Mouse (Mus musculus) hindbrain, embryonic 10.5 days (tissue): Measurements from ENCODE around the gene Rpp21. TPM values are rescaled to one million over a fixed set of nuclear protein-coding genes. Genes with fewer than 3 reads are reported as not detected.
"Not testable (repeated sequence)": the region's sequence is repeated elsewhere in the genome, so short reads cannot be mapped to it uniquely, and the experiment has no call there.

Source experiments
- DNase-seq: peaks from one replicate; pipeline ENCODE4 v3.0.0-alpha.2; 2017; ENCODE audit warnings: low spot score
- H3K27ac ChIP-seq: fragments of 300-500 bp; sonication (generic); 2 replicates; pipeline ENCODE4 v1.5.1; 2016; ENCODE audit warnings: mild to moderate bottlenecking, moderate library complexity
- H3K27me3 ChIP-seq: fragments of 300-500 bp; sonication (generic); 2 replicates; pipeline ENCODE4 v1.6.1; 2016; ENCODE audit warnings: mild to moderate bottlenecking; ENCODE audit not compliant: poor library complexity, insufficient read depth, severe bottlenecking
- H3K36me3 ChIP-seq: fragments of 300-500 bp; sonication (generic); 2 replicates; pipeline ENCODE4 v1.6.1; 2016; ENCODE audit warnings: mild to moderate bottlenecking, moderate library complexity
- H3K4me1 ChIP-seq: fragments of 300-500 bp; sonication (generic); replicated peaks from 2 replicates; pipeline ENCODE4 v1.6.1; 2016; ENCODE audit warnings: mild to moderate bottlenecking
- H3K4me3 ChIP-seq: fragments of 300-500 bp; sonication (generic); 2 replicates; pipeline ENCODE4 v1.5.1; 2016; ENCODE audit warnings: mild to moderate bottlenecking, moderate library complexity
- H3K9me3 ChIP-seq: fragments of 300-500 bp; sonication (generic); 2 replicates; pipeline ENCODE4 v1.6.1; 2016; ENCODE audit warnings: mild to moderate bottlenecking, moderate library complexity
- WGBS: fragments of 180-500 bp; shearing (Covaris S2); methylation state at CpG from one replicate; pipeline ENCODE4 v1.1.7; 2016; 5-methylcytosine and 5-hydroxymethylcytosine counted together
- polyA plus RNA-seq: library from polyadenylated mRNA; unstranded; fragments of >200 nt; fragmentation: Nextera tagmentation; extraction: Ambion mirVana; gene quantifications from 2 replicates; pipeline ENCODE4 v1.2.1, GENCODE M21; 2016

The Rpp21 gene
- polyA plus RNA-seq, 1 experiment from 2014 or later: 110 TPM

DNA sequence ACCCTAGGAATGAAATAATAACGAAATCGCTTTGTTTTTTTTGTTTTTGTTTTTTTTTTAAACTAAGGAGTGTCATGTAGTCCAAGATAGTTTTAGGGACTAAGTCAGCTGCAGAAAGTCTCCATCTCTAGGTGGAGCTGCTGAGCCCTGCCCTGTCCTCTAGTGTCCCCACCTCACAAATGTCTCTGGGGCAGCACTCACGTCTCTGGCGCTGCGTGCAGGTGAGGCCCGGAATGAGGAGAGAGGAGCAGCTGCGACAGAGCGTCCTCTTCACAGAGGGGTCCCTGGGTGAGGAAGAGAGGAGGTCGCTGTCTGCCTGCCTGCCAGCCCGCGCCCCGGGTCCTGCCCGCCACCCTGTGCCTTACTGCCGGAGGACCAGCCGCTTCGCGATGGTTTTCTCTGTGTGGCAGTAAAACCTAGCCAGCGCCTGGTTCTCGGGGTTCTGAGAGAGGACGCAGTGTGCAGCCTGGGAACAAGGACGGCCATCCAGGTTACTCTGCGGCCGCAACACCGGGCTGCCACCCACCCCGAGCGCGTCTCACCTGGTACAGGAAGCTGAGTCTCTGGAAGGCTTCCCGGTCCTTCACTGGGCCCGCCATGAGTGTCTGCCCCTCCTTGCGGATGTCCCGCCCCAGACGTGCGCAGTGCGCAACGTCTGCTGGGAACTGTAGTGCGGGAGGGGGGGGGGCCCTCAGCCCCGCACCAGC lies 475 bp downstream of the Rpp21 start:
- Histone ChIP-seq H3K27ac (peak overlapping the region; percentile 91), H3K4me1 (peaks cover 17% of the 10 kb centered on the region), H3K27me3 (peaks cover 10% of the 10 kb centered on the region), H3K4me3 (peak overlapping the region; percentile 84), H3K36me3 (peaks cover 47% of the 10 kb centered on the region), H3K9me3 (no peaks in the 10 kb centered on the region)
- WGBS: under 1% methylated on average over 37 of the region's 37 CpGs
- peak; percentile 77 for DNase-seq

DNA sequence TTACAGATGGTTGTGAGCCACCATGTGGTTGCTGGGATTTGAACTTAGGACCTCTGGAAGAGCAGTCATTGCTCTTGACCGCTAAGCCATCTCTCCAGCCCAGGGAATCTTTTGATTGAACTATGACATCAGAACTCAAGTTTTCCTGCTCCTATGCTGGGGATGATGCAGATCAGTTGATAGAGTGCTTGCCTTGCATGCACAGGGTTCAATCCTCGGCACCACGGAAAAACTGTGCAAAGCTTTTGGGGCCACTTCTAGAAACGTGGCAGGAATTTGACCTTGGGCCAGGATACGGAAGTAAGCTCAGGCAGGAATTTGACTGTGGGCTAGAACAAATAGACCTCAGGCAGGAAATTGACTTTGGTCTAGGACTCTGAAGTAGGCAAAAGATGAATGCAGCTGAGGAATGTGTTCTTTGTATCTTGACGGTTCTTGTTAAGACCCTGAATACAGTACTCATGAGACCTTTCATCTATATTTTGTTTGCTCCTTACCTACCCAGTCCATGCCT lies 4.7 kb downstream of the Rpp21 start:
- H3K4me3 ChIP-seq: no peak overlapping the region

DNA sequence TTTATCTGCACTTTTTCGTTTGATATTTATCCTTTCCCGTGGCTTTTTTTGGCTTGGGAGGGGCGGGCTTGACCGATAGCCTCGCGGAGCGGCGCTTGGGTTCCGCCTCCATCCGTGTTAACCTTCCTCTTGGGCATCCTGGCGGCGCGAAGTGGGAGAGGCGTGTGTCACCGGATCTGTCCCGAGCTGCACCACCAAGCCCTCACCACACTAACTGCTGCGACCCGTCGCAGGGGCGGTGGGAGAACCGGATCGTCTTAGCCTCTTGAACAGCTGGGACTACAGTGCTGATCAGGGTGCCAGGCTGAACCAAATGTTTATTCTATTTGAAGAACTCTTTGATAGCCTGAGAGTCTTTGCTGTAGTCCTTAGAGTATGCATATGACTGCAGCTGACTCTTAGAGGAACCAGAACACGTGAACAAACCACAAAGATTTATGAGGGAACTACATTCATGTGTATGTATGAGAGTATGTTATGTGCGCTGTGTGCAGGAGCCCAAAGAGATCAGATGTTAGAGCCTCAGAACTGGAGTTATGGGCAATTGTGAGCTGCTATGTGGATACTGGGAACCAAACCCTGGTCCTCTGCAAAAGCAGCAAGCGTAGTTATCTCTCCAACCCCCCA lies 5.5 kb downstream of the Rpp21 start:
- peaks cover 53% of the 10 kb centered on the region for H3K27me3 ChIP-seq
- peak overlapping the region; percentile 40 for H3K4me3 ChIP-seq
- H3K36me3 ChIP-seq: peaks cover 6% of the 10 kb centered on the region; the same call in 1 of the 2 replicates
- H3K9me3 ChIP-seq: no peaks in the 10 kb centered on the region
- peak; percentile 44 for DNase-seq
- peaks cover 18% of the 10 kb centered on the region for H3K4me1 ChIP-seq
- H3K27ac ChIP-seq: no peak overlapping the region
- WGBS: 12% methylated on average over 25 of the region's 25 CpGs

More for the DNA sequence above, 4.7 kb downstream of the Rpp21 start:
- Histone ChIP-seq H3K4me1 (peaks cover 26% of the 10 kb centered on the region), H3K27ac (no peak overlapping the region), H3K36me3 (peaks cover 6% of the 10 kb centered on the region; the same call in 1 of the 2 replicates), H3K9me3 (no peaks in the 10 kb centered on the region), H3K27me3 (peaks cover 45% of the 10 kb centered on the region)
- 68% methylated on average over 6 of the region's 6 CpGs for WGBS
- DNase-seq: no peak

DNA sequence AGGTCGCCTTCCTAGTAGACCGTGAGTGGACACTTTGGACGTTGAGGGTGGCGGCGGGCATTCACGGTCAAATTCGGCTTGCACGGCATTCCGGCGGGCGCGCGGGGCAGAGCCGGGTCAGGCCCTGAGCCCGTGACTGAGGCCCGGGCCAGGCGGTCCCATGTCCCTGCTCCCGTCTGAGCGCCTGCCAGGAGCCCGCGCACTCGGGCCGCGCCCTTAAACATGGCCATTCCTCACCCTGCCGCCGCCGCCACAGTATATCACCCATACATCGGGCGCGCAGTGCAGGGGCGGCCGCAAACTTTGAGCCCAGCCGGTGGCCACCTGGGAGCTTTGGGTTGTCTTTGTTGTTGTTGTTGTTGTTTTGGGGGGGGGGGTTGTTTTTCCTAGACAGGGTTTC lies 9.0 kb downstream of the Rpp21 start:
- WGBS: 27% methylated on average over 33 of the region's 33 CpGs
- no peak for DNase-seq
- H3K27me3 ChIP-seq: peaks cover 53% of the 10 kb centered on the region
- no peak overlapping the region for H3K27ac ChIP-seq
- no peaks in the 10 kb centered on the region for H3K9me3 ChIP-seq
- peaks cover 11% of the 10 kb centered on the region; the same call in 1 of the 2 replicates for H3K4me1 ChIP-seq
- peak overlapping the region; percentile 36 for H3K4me3 ChIP-seq
- no peaks in the 10 kb centered on the region for H3K36me3 ChIP-seq

GRCm38 (mm10) chr17:36245741-36246140 lies 12.1 kb downstream of the Rpp21 start:
- Histone ChIP-seq H3K9me3 (no peaks in the 10 kb centered on the region), H3K4me1 (peaks cover 9% of the 10 kb centered on the region), H3K36me3 (no peaks in the 10 kb centered on the region), H3K27ac (no peak overlapping the region), H3K4me3 (no peak overlapping the region), H3K27me3 (peaks cover 33% of the 10 kb centered on the region)
- no peak for DNase-seq
- WGBS: 85% methylated on average over 2 of the region's 2 CpGs

GRCm38 (mm10) chr17:36244031-36244430 lies 13.8 kb downstream of the Rpp21 start:
- Histone ChIP-seq H3K36me3 (no peaks in the 10 kb centered on the region), H3K9me3 (no peaks in the 10 kb centered on the region), H3K27ac (no peak overlapping the region), H3K4me1 (peaks cover 11% of the 10 kb centered on the region), H3K4me3 (no peak overlapping the region), H3K27me3 (peaks cover 25% of the 10 kb centered on the region)
- WGBS: 28% methylated on average over 5 of the region's 5 CpGs
- no peak for DNase-seq

DNA sequence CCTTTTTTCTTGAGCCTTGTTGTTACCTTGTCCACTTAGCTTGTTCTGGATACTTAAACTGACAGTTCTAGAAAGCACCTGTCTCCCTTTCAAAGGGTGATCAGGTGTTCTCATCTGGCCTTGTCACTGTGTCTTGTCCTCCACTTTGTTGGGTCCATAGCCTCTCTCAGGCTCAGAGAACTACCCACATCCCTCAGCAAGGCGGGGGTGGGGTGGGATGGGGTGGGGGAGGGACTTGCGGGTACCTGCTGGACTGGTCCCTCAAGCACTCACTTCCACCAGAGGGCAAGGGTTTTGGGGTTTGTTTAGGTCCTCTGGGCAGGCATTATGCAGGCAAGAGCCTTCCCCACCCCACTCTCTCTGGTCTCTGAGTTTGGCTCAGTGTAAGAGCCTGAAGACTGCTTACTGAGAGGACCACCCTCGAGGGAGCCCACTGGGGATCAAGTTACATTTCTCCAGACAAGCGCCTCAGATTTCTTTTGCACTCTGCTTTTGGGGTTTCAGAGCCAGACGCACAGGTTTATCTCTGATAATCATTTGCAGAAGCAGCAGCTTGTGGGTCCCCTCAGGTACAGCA lies 17.1 kb downstream of the Rpp21 start:
- peaks cover 13% of the 10 kb centered on the region for H3K4me1 ChIP-seq
- H3K27me3 ChIP-seq: peaks cover 41% of the 10 kb centered on the region
- no peak overlapping the region for H3K27ac ChIP-seq
- no peak for DNase-seq
- H3K36me3 ChIP-seq: no peaks in the 10 kb centered on the region
- WGBS: 14% methylated on average over 5 of the region's 5 CpGs
- no peak overlapping the region for H3K4me3 ChIP-seq
- H3K9me3 ChIP-seq: no peaks in the 10 kb centered on the region

- Histone ChIP-seq H3K27ac (peak overlapping the region; percentile 16; the same call in 1 of the 2 replicates), H3K9me3 (no peaks in the 10 kb centered on the region), H3K27me3 (peaks cover 41% of the 10 kb centered on the region), H3K4me1 (peaks cover 13% of the 10 kb centered on the region), H3K36me3 (no peaks in the 10 kb centered on the region), H3K4me3 (peak overlapping the region; percentile 53)
- DNase-seq: peak; percentile 32
- WGBS: 3% methylated on average over 27 of the region's 27 CpGs
These were observed 20.4 kb downstream of the Rpp21 start for GRCm38 (mm10) chr17:36237321-36237921.

DNA sequence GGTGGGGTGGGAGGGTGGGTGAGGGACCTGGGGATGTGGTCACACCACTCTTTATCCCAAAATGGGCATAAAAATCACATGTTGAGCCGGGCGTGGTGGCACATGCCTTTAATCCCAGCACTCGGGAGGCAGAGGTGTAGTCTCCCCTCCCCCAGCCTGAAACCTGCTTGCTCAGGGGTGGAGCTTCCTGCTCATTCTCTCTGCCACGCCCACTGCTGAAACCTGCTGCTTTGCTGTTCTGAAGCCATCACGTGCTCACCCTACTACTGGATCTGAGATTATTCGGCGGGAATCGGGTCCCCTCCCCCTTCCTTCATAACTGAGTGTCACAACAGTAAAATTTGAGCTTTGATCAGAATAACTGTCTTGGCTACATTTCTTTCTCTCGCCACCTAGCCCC lies 22.6 kb downstream of the Rpp21 start:
- H3K27me3 ChIP-seq: peaks cover 35% of the 10 kb centered on the region
- H3K4me1 ChIP-seq, H3K9me3 ChIP-seq, DNase-seq, H3K4me3 ChIP-seq, H3K27ac ChIP-seq, H3K36me3 ChIP-seq: not testable (repeated sequence)
- 38% methylated on average over 9 of the region's 9 CpGs for WGBS

DNA sequence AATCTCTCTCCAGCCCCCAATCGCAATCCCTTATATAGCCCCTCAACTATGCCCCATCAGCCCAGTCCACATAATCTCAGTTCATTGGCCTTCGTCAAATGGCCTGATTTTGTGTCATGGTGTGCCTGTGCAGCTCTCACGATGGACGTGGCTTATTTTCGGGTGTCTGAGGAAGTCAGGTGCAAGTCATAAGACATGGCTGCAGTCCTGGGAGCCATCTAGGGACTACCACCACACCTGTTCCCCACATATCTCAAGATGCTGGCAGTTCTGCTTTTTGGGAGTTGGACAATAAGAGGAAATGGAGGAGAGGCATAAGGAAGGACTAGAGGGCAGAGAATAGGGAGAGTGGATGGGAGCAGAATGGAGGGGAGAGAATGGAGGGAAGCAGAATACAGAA lies 24.3 kb downstream of the Rpp21 start:
- no peak for DNase-seq
- H3K27me3 ChIP-seq: peaks cover 28% of the 10 kb centered on the region
- peaks cover 7% of the 10 kb centered on the region for H3K4me1 ChIP-seq
- H3K4me3 ChIP-seq: no peak overlapping the region
- 84% methylated on average over 5 of the region's 5 CpGs for WGBS
- no peaks in the 10 kb centered on the region for H3K9me3 ChIP-seq
- no peaks in the 10 kb centered on the region for H3K36me3 ChIP-seq
- H3K27ac ChIP-seq: no peak overlapping the region

DNA sequence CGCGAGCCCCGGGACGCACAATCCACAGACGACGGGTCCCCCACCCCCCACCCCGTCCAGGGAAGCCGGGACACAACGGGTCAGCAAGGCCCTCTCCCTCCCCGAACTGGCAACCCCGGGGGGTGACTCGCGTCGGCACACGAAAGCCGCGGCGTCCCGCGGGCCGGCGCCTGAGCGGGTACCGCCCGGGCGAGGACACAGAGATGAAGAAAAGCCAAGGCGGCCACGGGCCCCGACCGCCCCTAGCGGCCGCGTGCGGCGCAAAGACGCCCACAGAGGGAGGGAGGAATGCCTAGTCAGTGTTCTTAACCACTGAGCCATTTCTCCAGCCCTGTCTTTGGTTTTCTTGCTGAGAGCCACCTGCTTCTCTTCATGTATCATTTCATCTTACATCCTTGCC lies 26.6 kb downstream of the Rpp21 start:
- WGBS: 8% methylated on average over 36 of the region's 36 CpGs
- Histone ChIP-seq H3K36me3 (no peaks in the 10 kb centered on the region), H3K27me3 (peaks cover 5% of the 10 kb centered on the region)

GRCm38 (mm10) chr17:36229046-36229445 lies 28.8 kb downstream of the Rpp21 start:
- DNase-seq: no peak
- H3K4me3 ChIP-seq: no peak overlapping the region
- H3K4me1 ChIP-seq: peaks cover 6% of the 10 kb centered on the region; the same call in 1 of the 2 replicates
- H3K36me3 ChIP-seq: no peaks in the 10 kb centered on the region
- no peaks in the 10 kb centered on the region for H3K9me3 ChIP-seq
- H3K27me3 ChIP-seq: peaks cover 20% of the 10 kb centered on the region
- 14% methylated on average over 5 of the region's 5 CpGs for WGBS
- H3K27ac ChIP-seq: no peak overlapping the region

More for the DNA sequence above, 26.6 kb downstream of the Rpp21 start:
- Histone ChIP-seq H3K27ac (no peak overlapping the region), H3K4me1 (no peaks in the 10 kb centered on the region), H3K4me3 (no peak overlapping the region), H3K9me3 (no peaks in the 10 kb centered on the region)
- DNase-seq: peak; percentile 99
